Mouse (Mus musculus) CH12.LX (cell line): ENCODE results near the gene Hils1. TPM values are rescaled to one million over a fixed set of nuclear protein-coding genes. Genes with fewer than 3 reads are reported as not detected.

Source experiments
- DNase-seq: peaks from one replicate; pipeline ENCODE4 v3.0.0-alpha.2; 2013; ENCODE audit errors: extremely low read depth
- H3K27ac ChIP-seq: 2 replicates; pipeline ENCODE4 v1.5.1; 2012; ENCODE audit warnings: low read depth, mild to moderate bottlenecking, control low read depth, moderate library complexity; ENCODE audit not compliant: insufficient read depth
- H3K27me3 ChIP-seq: replicated peaks from 2 replicates; pipeline ENCODE3; 2012; ENCODE audit warnings: inconsistent platforms
- H3K36me3 ChIP-seq, 2 experiments: replicated peaks in 1 of 2; 2 replicates each; pipeline versions ENCODE3 to v1.6.1; 2012; ENCODE audit warnings: inconsistent platforms in 1 of 2, low read length in 1 of 2, mild to moderate bottlenecking in 1 of 2, mixed read lengths in 1 of 2, moderate library complexity in 1 of 2; ENCODE audit not compliant: control insufficient read depth in 1 of 2, insufficient read depth in 1 of 2
- H3K4me1 ChIP-seq, 2 experiments: 2 replicates each; pipeline ENCODE4 v1.6.1; 2012; ENCODE audit warnings: inconsistent platforms in 1 of 2, moderate library complexity in 1 of 2; ENCODE audit not compliant: insufficient read depth in 2 of 2, control insufficient read depth in 1 of 2
- H3K4me2 ChIP-seq: 2 replicates; pipeline ENCODE4 v1.6.1; 2012; ENCODE audit warnings: low read depth, mild to moderate bottlenecking, control low read depth; ENCODE audit not compliant: poor library complexity, insufficient read depth, severe bottlenecking
- H3K4me3 ChIP-seq, 3 experiments: fragments of 150-350 bp in 1 of 3; sonication (generic) in 1 of 3; replicated peaks in 1 of 3; 2 replicates each; pipeline versions ENCODE3 to v1.5.1; 2011 to 2012; ENCODE audit warnings: low read depth in 2 of 3, low read length in 2 of 3, mild to moderate bottlenecking in 2 of 3, moderate library complexity in 2 of 3, control low read depth in 1 of 3, improper control_type of control experiment in 1 of 3, inconsistent platforms in 1 of 3, mixed read lengths in 1 of 3; ENCODE audit not compliant: poor library complexity in 1 of 3
- H3K79me2 ChIP-seq: replicated peaks from 2 replicates; pipeline ENCODE4 v1.6.1; 2012; ENCODE audit warnings: mild to moderate bottlenecking, moderate library complexity; ENCODE audit not compliant: control insufficient read depth, poor library complexity, insufficient read depth, severe bottlenecking; ENCODE audit errors: extremely low read depth
- H3K9ac ChIP-seq: 2 replicates; pipeline ENCODE4 v1.6.1; 2012; ENCODE audit warnings: low read depth, mild to moderate bottlenecking, control low read depth, moderate library complexity; ENCODE audit not compliant: insufficient read depth
- H3K9me3 ChIP-seq: replicated peaks from 2 replicates; pipeline ENCODE3; 2012; ENCODE audit warnings: low read length, inconsistent platforms, mixed read lengths
- BHLHE40 ChIP-seq: IDR thresholded peaks from 2 replicates; pipeline ENCODE4 v1.6.1; 2011; ENCODE audit warnings: mild to moderate bottlenecking, low read depth, low read length, improper control_type of control experiment
- CTCF ChIP-seq, 2 experiments: IDR thresholded peaks in 1 of 2; conservative IDR thresholded peaks in 1 of 2; 2 replicates each; pipeline ENCODE4 v1.5.1; 2011 to 2012; ENCODE audit warnings: low read depth in 2 of 2, low read length in 2 of 2, improper control_type of control experiment in 1 of 2, inconsistent platforms in 1 of 2, mild to moderate bottlenecking in 1 of 2, moderate library complexity in 1 of 2
- ELF1 ChIP-seq: IDR thresholded peaks from 2 replicates; pipeline ENCODE4 v1.6.1; 2014; ENCODE audit warnings: low read depth, mild to moderate bottlenecking, inconsistent platforms, low read length, improper control_type of control experiment
- ETS1 ChIP-seq: conservative IDR thresholded peaks from 2 replicates; pipeline ENCODE4 v1.6.1; 2012; ENCODE audit warnings: low read depth, mild to moderate bottlenecking, inconsistent platforms, low read length, improper control_type of control experiment, moderate library complexity
- HCFC1 ChIP-seq: IDR thresholded peaks from 2 replicates; pipeline ENCODE4 v1.6.1; 2012; ENCODE audit warnings: low read depth, mild to moderate bottlenecking, inconsistent platforms, low read length, improper control_type of control experiment
- IRF4 ChIP-seq: IDR thresholded peaks from 2 replicates; pipeline ENCODE4 v1.6.1; 2014; ENCODE audit warnings: low read depth, mild to moderate bottlenecking, inconsistent platforms, low read length, improper control_type of control experiment
- JUND ChIP-seq: conservative IDR thresholded peaks from 2 replicates; pipeline ENCODE4 v1.6.1; 2011; ENCODE audit warnings: low read depth, low read length, improper control_type of control experiment
- MAFK ChIP-seq: IDR thresholded peaks from 2 replicates; pipeline ENCODE4 v1.6.1; 2011; ENCODE audit warnings: low read length, improper control_type of control experiment; ENCODE audit not compliant: insufficient replicate concordance
- MAX ChIP-seq: IDR thresholded peaks from 2 replicates; pipeline ENCODE4 v1.6.1; 2011; ENCODE audit warnings: low read length, improper control_type of control experiment
- PAX5 ChIP-seq: IDR thresholded peaks from 2 replicates; pipeline ENCODE4 v1.6.1; 2012; ENCODE audit warnings: low read length, inconsistent platforms, mixed read lengths
- RAD21 ChIP-seq: IDR thresholded peaks from 2 replicates; pipeline ENCODE4 v1.6.1; 2011; ENCODE audit warnings: low read depth, mild to moderate bottlenecking, low read length, improper control_type of control experiment, moderate library complexity
- RCOR1 ChIP-seq: conservative IDR thresholded peaks from 2 replicates; pipeline ENCODE4 v1.6.1; 2012; ENCODE audit warnings: low read depth, mild to moderate bottlenecking, inconsistent platforms, low read length, improper control_type of control experiment
- TCF12 ChIP-seq: IDR thresholded peaks from 2 replicates; pipeline ENCODE4 v1.6.1; 2014; ENCODE audit warnings: low read depth, mild to moderate bottlenecking, inconsistent platforms, low read length, improper control_type of control experiment
- ZMIZ1 ChIP-seq: IDR thresholded peaks from 2 replicates; pipeline ENCODE4 v1.6.1; 2012; ENCODE audit warnings: low read depth, mild to moderate bottlenecking, inconsistent platforms, low read length, improper control_type of control experiment
- dilution Hi-C: fragments of 300-500 bp; cut with MboI; formaldehyde crosslinking; loops from 2 replicates; pipeline ENCODE4 v1.14.3; 2020; ENCODE audit warnings: low sequenced_read_pairs; ENCODE audit not compliant: extremely low pct_unique_long_range_greater_than_20kb, extremely low pct_ligation_motif_present
- in situ Hi-C: fragments of 300-500 bp; cut with MboI; formaldehyde crosslinking; loops from 3 replicates; pipeline ENCODE4 v1.14.3; 2019; ENCODE audit warnings: low sequenced_read_pairs, low pct_ligation_motif_present, low pct_unique_long_range_greater_than_20kb, mixed read lengths
- polyA plus RNA-seq: library from polyadenylated mRNA; unstranded; fragments of >175 nt; gene quantifications from 2 replicates; pipeline ENCODE4 v1.2.1, GENCODE M21; 2012; ENCODE audit warnings: low read depth; ENCODE audit not compliant: insufficient read length
- total RNA-seq, 2 experiments: library from RNA; depleted of rRNA; stranded (reverse); fragments of 300-350 nt in 1 of 2; fragments of >200 nt in 1 of 2; gene quantifications; 2 replicates each; pipeline ENCODE4 v1.2.3; 2012 to 2014

The Hils1 gene
- total and polyA plus RNA-seq, 3 experiments = not detected

DNA sequence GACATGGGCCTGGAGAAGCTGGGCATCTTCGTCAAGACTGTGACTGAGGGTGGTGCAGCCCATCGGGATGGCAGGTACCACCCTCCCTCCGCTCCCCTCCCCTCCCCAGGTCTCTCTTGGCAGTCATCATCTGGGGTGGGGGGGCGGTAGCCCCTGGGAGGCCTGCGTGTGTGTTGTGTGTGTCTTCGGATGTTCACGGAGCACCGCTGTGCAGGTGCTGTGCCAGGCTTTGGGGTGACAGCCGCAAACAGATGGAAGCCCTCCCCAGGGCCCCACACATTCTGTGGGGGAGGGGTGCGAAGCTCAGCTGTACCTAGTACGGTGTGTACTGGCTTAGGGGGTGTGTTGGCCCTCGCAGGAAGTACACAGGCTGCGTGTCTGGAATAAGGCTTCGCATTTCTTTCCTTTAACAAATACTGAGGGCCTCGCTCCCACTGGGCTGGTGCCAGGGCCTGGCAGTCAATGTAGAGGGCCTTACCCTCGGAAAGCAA is 30.7 kb downstream of the Hils1 start:
- dilution Hi-C loops (no loop called here), in situ Hi-C loops (no loop called here)
- no peak overlapping the region for H3K9ac ChIP-seq
- peaks cover 17 to 45% of the 10 kb centered on the region in 2 experiments for H3K4me1 ChIP-seq
- peaks cover 41 to 80% of the 10 kb centered on the region in 2 experiments for H3K36me3 ChIP-seq
- no peak overlapping the region for H3K4me3 ChIP-seq
- H3K27me3 ChIP-seq = no peaks in the 10 kb centered on the region
- H3K79me2 ChIP-seq = 0 out of 2 replicates have a peak, but pooled peaks cover 3% of the 10 kb centered on the region
- TF ChIP-seq MAFK = no peak
- H3K27ac ChIP-seq = no peak overlapping the region
- no peaks in the 10 kb centered on the region for H3K9me3 ChIP-seq
- no peak for DNase-seq
- no peak overlapping the region for H3K4me2 ChIP-seq

DNA sequence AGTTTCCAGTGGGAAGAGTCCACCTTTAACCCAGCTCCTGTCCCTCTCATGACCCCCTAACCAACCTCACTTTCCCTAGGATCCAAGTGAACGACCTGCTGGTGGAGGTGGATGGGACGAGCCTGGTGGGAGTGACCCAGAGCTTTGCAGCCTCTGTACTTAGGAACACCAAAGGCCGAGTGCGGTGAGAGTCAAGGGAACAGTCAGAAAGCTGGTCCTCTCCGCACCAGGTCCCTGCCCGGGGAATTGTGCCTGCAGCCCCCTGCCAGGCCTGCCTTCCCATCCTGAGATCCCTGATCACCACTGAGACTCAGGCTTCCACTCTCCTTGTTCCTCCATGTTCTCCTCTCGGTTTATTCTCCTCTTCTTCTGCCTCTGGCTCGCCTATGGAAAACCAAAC is 32.7 kb downstream of the Hils1 start:
- peaks cover 8 to 25% of the 10 kb centered on the region in 2 experiments for H3K4me1 ChIP-seq
- H3K79me2 ChIP-seq = no peaks in the 10 kb centered on the region
- H3K27me3 ChIP-seq = no peaks in the 10 kb centered on the region
- no peaks in the 10 kb centered on the region for H3K9me3 ChIP-seq
- peaks cover 46 to 88% of the 10 kb centered on the region in 2 experiments for H3K36me3 ChIP-seq
- no peak overlapping the region for H3K27ac ChIP-seq
- DNase-seq = no peak
- H3K4me2 ChIP-seq = no peak overlapping the region
- in situ Hi-C loops = no loop called here
- dilution Hi-C loops = no loop called here
- TF ChIP-seq MAX (no peak), ETS1 (no peak), RAD21 (no peak), PAX5 (no peak), MAFK (no peak), JUND (no peak), ZMIZ1 (no peak), CTCF (conservative IDR thresholded peaks at IDR 0.05 in 1 of 2, IDR thresholded peaks at IDR 0.05 in 1 of 2; ENCODE audit: low read depth in 2 of 2, low read length in 2 of 2) (no peak), IRF4 (no peak), ELF1 (no peak), HCFC1 (no peak), TCF12 (no peak)
- no peak overlapping the region for H3K4me3 ChIP-seq
- H3K9ac ChIP-seq = no peak overlapping the region

DNA sequence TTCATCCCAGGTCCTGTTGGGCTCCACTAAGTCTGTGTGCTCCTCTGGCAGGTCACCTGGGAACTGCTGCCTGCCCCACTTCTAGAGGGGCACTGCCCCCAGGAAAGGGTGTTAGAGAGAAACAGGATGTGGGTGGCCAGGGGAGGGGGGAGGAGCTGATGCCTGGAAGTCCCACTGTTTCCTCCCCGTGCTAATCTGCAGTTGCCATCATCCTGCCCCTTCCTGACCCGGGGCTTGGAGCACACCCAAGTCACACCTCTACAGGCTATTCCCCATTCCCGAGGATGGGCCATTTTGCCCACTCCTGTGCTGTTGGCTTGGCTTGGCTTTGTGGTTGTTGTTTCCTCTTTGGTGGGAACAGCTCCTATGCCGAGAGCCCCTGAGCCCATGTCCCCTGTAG is 33.2 kb downstream of the Hils1 start:
- Histone ChIP-seq H3K4me3 (no peak overlapping the region), H3K79me2 (no peaks in the 10 kb centered on the region), H3K27me3 (no peaks in the 10 kb centered on the region), H3K27ac (no peak overlapping the region), H3K36me3 (peaks cover 46 to 90% of the 10 kb centered on the region in 2 experiments), H3K4me2 (no peak overlapping the region), H3K9ac (no peak overlapping the region), H3K4me1 (peaks cover 8 to 24% of the 10 kb centered on the region in 2 experiments), H3K9me3 (no peaks in the 10 kb centered on the region)
- in situ Hi-C loops (no loop called here), dilution Hi-C loops (no loop called here)
- no peak for TF ChIP-seq MAX
- no peak for TF ChIP-seq BHLHE40
- no peak for TF ChIP-seq RCOR1
- no peak for DNase-seq
